Mouse (Mus musculus) erythroblast, embryonic 14.5 days (primary cell): ENCODE results near the gene Ccdc173. TPM values are rescaled to one million over a fixed set of nuclear protein-coding genes. Genes with fewer than 3 reads are reported as not detected.

Experiments used
- H3K27me3 ChIP-seq: 2 replicates; pipeline ENCODE4 v1.6.1; 2012; ENCODE audit warnings: inconsistent platforms; ENCODE audit not compliant: control insufficient read depth
- H3K36me3 ChIP-seq: 2 replicates; pipeline ENCODE4 v1.6.1; 2012; ENCODE audit warnings: mild to moderate bottlenecking, inconsistent platforms; ENCODE audit not compliant: control insufficient read depth
- H3K4me1 ChIP-seq: 2 replicates; pipeline ENCODE4 v1.6.1; 2012; ENCODE audit warnings: inconsistent platforms; ENCODE audit not compliant: control insufficient read depth
- H3K4me3 ChIP-seq: replicated peaks from 2 replicates; pipeline ENCODE3; 2012; ENCODE audit warnings: moderate library complexity, mild to moderate bottlenecking, inconsistent platforms
- H3K9me3 ChIP-seq: 2 replicates; pipeline ENCODE4 v1.6.1; 2012; ENCODE audit warnings: low read length, inconsistent platforms, mixed read lengths; ENCODE audit not compliant: control insufficient read depth
- GATA1 ChIP-seq: IDR thresholded peaks from 2 replicates; pipeline ENCODE4 v1.6.1; 2012; ENCODE audit warnings: low read length, inconsistent platforms, mixed read lengths
- TAL1 ChIP-seq: IDR thresholded peaks from 3 replicates; pipeline ENCODE4 v1.6.1; 2012; ENCODE audit warnings: low read length, inconsistent platforms, mixed read lengths
- polyA plus RNA-seq: library from polyadenylated mRNA; stranded (reverse); fragments of >175 nt; gene quantifications from 2 replicates; pipeline ENCODE4 v1.2.3, GENCODE M21; 2012

Ccdc173 gene
- polyA plus RNA-seq: not detected in 2 replicates

- TF ChIP-seq TAL1: no peak
- peak; percentile 15; the same call in 1 of the 2 replicates for TF ChIP-seq GATA1
- H3K36me3 ChIP-seq: peaks cover 22% of the 10 kb centered on the region
Measured at GRCm38 (mm10) chr2:69789429-69790069, at the start of gene Ccdc173, which contains the start of gene Phospho2. TSS of gene Ccdc173 (minus strand) at chr2:69789575. TSS of gene Phospho2 (plus strand) at chr2:69789623.

GRCm38 (mm10) chr2:69838707-69839106, 49.3 kb upstream of the Ccdc173 start:
- TF ChIP-seq GATA1 (no peak), TAL1 (no peak)
- Histone ChIP-seq H3K27me3 (no peaks in the 10 kb centered on the region), H3K4me3 (no peak overlapping the region), H3K9me3 (no peaks in the 10 kb centered on the region), H3K4me1 (no peaks in the 10 kb centered on the region), H3K36me3 (peaks cover 43% of the 10 kb centered on the region)

More at GRCm38 (mm10) chr2:69789429-69790069, at the start of gene Ccdc173, which contains the start of gene Phospho2:
- H3K27me3 ChIP-seq: no peaks in the 10 kb centered on the region
- peaks cover 20% of the 10 kb centered on the region for H3K4me1 ChIP-seq
- peak within 1 kb of the TSS; percentile 91 for H3K4me3 ChIP-seq
- no peaks in the 10 kb centered on the region for H3K9me3 ChIP-seq

GRCm38 (mm10) chr2:69837996-69838395, 48.6 kb upstream of the Ccdc173 start:
- no peaks in the 10 kb centered on the region for H3K27me3 ChIP-seq
- H3K4me3 ChIP-seq: no peak overlapping the region
- no peaks in the 10 kb centered on the region for H3K9me3 ChIP-seq
- no peaks in the 10 kb centered on the region for H3K4me1 ChIP-seq
- H3K36me3 ChIP-seq: peaks cover 50% of the 10 kb centered on the region
- no peak for TF ChIP-seq TAL1
- TF ChIP-seq GATA1: no peak

- H3K36me3 ChIP-seq: peaks cover 56% of the 10 kb centered on the region
- H3K4me3 ChIP-seq: no peak overlapping the region
- no peaks in the 10 kb centered on the region for H3K4me1 ChIP-seq
- no peak for TF ChIP-seq TAL1
- no peak for TF ChIP-seq GATA1
- H3K27me3 ChIP-seq: no peaks in the 10 kb centered on the region
- H3K9me3 ChIP-seq: no peaks in the 10 kb centered on the region
Measured at GRCm38 (mm10) chr2:69837244-69837967, 48.0 kb upstream of the Ccdc173 start.

GRCm38 (mm10) chr2:69830116-69830515, 40.7 kb upstream of the Ccdc173 start:
- Histone ChIP-seq H3K4me1 (peaks cover 31% of the 10 kb centered on the region), H3K9me3 (no peaks in the 10 kb centered on the region), H3K27me3 (no peaks in the 10 kb centered on the region), H3K4me3 (no peak overlapping the region), H3K36me3 (peaks cover 84% of the 10 kb centered on the region)
- no peak for TF ChIP-seq TAL1
- TF ChIP-seq GATA1: no peak

- Histone ChIP-seq H3K9me3 (no peaks in the 10 kb centered on the region), H3K27me3 (no peaks in the 10 kb centered on the region), H3K4me3 (no peak overlapping the region), H3K4me1 (peaks cover 35% of the 10 kb centered on the region), H3K36me3 (peaks cover 84% of the 10 kb centered on the region)
- TF ChIP-seq GATA1 (no peak), TAL1 (no peak)
Measured at GRCm38 (mm10) chr2:69829680-69830079, 40.3 kb upstream of the Ccdc173 start.

- peaks cover 76% of the 10 kb centered on the region for H3K36me3 ChIP-seq
- no peak for TF ChIP-seq TAL1
- TF ChIP-seq GATA1: no peak
- H3K4me3 ChIP-seq: no peak overlapping the region
- H3K4me1 ChIP-seq: peaks cover 51% of the 10 kb centered on the region
- no peaks in the 10 kb centered on the region for H3K9me3 ChIP-seq
- H3K27me3 ChIP-seq: no peaks in the 10 kb centered on the region
Measured at GRCm38 (mm10) chr2:69828031-69828430, 38.7 kb upstream of the Ccdc173 start.

GRCm38 (mm10) chr2:69826380-69826779, 37.0 kb upstream of the Ccdc173 start:
- TF ChIP-seq GATA1: no peak
- no peak for TF ChIP-seq TAL1
- H3K36me3 ChIP-seq: peaks cover 63% of the 10 kb centered on the region

GRCm38 (mm10) chr2:69825898-69826297, 36.5 kb upstream of the Ccdc173 start:
- TF ChIP-seq GATA1: no peak
- TF ChIP-seq TAL1: no peak
- H3K27me3 ChIP-seq: no peaks in the 10 kb centered on the region
- H3K9me3 ChIP-seq: no peaks in the 10 kb centered on the region
- peaks cover 58% of the 10 kb centered on the region for H3K36me3 ChIP-seq
- H3K4me1 ChIP-seq: peaks cover 67% of the 10 kb centered on the region
- H3K4me3 ChIP-seq: no peak overlapping the region

More at GRCm38 (mm10) chr2:69826380-69826779, 37.0 kb upstream of the Ccdc173 start:
- Histone ChIP-seq H3K4me3 (no peak overlapping the region), H3K27me3 (no peaks in the 10 kb centered on the region), H3K9me3 (no peaks in the 10 kb centered on the region), H3K4me1 (peaks cover 64% of the 10 kb centered on the region)
